Mouse (Mus musculus) frontal cortex, postnatal 25 days (tissue): Measurements from ENCODE around the gene Hoxa9.

Experiments
- DNase-seq, 2 experiments: peaks; one replicate each; pipeline ENCODE4 v3.0.0; 2022; ENCODE audit warnings: low spot score in 2 of 2

Gene Hoxa9

DNA sequence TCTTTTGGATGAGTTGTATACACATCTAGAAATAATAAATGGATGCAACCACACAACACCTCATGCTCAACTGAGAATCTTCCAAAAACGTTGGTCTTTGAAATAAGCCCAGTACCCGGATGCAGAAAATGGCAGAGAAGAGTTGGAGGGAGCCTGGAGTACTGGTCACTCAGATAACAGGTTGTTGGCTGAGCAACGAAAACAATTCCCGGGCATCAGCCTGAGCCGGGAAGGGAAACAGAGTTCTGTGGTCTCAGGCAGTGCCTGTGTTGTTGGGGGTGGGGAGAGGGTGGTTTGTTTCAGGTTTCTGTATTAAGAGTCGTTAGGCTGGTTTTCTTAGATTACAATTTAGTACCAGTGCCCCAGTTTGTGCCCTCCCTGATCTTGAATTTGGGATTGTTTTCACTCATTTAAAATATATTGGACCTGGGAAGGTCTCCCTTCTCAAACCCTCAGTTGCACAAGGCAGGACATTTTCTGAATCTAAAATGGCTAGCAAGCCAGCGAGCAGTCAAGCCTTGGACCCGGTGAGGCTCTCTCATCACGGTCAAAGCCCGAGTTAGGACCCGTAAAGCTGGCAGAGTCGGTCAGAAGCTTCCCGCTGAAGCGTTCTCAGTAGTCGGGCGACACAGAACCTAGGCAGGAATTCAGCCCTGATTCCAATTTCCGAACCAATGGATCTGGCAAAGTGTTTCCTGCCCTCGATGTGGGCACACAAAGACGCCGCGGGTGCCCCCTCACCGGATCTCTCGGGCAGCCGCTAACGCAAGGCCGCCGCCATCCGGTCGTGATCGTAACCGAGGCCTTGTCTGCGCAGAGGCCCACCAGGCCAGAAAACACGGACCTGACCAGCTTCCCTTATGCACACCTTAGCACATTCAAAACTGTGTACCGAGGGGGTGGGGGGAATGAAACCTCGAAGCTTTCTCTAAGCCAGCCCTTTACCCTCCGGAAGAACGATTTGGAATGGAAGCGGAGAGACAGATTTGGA is 2.1 kb downstream of the Hoxa9 start:
- DNase-seq: no peak

DNA sequence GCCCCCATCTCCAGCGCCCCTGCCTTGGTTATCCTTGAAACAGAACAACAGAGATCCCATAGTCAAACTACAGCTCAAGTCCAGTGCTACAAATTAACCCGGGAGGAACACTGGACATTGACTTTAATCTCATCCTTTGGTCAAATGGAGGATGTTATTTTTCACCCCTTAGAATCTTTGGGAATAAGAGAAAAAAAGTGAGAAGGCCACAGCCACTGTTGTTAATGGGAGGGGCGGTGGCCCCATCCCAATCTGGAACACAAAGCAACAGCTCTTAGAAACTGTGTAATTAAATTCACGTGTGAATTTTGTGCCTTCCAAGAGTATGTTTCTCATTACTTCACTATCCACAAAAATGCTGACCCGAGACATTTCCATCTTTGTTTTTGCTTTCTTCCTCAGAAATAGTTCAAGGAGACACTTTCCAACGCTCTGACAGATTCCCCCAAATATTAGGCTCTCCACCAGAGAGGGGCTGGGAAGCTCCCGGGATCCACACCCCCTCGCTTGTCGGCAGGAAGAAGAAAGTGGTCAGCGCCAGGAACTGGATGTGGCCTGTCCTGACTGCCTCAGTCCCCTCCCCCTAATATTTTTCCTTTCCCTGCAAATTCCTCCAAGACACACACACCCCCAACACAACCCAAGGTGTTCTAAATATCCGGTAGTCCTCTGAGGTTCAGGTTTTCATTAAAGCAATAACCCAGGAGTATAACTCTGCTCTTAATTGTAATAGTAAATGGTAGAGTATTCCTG is 3.2 kb downstream of the Hoxa9 start:
- no peak for DNase-seq

DNA sequence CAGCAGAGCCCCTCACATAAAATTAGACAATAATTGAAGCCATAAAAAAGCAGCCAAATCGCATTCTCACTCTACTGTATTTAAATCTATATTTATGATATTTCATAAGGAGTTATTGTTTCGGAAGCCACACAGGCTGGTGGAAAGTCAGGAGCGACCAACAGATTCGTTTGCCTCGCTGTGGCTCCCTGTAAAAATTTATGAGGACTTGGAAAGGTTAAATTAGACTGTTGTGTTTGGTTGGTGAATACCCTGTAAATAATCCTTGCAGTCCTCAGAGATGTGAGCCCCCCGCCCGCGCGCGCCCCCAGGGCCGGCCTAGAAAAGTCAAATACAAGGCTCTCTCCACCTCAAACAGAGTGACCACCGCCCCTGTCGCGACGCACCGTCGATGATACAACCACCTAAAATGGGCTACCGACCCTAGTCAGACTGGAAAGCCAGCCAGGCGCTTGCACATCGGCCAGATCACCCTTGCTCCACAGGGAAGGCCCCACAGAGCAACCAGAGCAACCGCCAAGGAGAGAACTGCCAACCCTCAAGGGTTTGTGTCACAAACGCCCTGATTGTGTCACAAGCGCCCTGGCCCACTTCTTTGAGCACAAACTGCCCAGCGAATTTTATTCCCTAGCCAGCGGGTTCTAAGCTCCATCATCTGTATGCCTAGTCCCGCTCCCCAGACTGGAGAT is 4.2 kb downstream of the Hoxa9 start:
- DNase-seq: no peak

DNA sequence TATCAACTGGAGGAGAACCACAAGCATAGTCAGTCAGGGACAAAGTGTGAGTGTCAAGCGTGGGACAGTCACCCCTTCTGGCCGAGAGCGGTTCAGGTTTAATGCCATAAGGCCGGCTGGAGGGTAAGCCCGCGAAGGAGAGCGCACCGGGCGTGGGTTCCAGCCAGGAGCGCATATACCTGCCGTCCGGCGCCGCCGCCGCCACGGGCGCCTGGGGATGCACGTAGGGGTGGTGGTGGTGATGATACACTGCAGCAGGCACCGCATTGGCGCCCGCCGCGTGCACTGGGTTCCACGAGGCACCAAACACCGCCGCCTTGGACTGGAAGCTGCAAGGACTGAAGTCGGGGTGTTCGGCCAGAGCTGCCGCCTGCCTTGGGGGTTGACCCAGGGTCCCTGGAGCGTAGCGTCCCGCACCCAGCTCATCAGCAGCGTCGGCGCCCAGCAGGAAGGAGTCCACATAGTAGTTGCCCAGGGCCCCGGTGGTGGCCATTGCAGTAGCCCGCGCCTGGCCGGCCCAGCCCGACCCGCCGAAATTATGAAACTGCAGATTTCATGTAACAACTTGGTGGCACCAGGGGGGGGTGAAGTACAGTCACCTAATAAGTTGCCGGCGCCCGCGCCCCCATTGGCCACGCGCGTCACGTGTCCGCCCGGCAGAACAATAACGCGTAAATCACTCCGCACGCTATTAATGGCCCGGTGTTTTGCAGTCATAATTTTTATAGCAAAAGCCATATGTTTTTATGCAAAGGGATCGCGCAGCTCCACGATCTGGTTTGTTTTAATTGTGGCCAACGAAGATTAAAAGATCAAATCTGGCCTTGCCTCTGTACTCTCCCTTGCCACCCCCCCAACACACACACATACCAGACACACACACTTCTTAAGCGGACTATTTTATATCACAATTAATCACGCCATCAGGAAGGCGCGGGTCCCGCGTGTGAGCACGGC is 5.0 kb downstream of the Hoxa9 start:
- no peak for DNase-seq

DNA sequence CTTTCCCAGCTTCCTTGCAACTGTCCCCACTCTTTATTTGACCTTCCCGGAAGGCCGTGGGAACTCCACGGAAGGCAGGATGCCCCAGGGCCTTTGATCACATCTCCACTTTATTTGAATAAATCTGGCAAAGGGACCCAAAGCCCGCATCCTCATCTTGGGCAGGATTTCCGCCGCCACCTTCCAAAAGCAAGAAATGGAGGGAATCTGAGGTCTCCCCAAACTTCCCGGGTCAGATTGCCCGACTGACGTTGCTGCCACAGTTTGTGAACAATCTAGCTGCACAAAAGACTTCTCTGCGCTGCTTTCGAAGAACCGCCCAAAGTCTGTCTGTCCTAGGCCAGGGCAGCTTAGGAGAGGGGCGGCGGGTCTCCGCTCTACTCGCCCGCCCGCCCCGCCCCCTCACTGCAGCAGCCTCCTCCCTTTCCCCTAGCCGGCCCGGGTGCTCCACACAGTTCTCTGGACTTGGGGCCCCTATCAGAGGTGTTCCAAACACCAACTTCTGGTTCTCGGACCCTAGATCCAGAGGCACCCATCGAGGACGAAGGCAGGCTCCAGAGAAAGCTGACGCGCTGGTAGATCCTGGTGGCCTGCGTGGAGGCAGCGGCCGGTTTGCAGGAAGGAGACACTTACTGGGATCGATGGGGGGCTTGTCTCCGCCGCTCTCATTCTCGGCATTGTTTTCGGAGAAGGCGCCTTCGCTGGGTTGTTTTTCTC is 5.8 kb downstream of the Hoxa9 start:
- no peak for DNase-seq

DNA sequence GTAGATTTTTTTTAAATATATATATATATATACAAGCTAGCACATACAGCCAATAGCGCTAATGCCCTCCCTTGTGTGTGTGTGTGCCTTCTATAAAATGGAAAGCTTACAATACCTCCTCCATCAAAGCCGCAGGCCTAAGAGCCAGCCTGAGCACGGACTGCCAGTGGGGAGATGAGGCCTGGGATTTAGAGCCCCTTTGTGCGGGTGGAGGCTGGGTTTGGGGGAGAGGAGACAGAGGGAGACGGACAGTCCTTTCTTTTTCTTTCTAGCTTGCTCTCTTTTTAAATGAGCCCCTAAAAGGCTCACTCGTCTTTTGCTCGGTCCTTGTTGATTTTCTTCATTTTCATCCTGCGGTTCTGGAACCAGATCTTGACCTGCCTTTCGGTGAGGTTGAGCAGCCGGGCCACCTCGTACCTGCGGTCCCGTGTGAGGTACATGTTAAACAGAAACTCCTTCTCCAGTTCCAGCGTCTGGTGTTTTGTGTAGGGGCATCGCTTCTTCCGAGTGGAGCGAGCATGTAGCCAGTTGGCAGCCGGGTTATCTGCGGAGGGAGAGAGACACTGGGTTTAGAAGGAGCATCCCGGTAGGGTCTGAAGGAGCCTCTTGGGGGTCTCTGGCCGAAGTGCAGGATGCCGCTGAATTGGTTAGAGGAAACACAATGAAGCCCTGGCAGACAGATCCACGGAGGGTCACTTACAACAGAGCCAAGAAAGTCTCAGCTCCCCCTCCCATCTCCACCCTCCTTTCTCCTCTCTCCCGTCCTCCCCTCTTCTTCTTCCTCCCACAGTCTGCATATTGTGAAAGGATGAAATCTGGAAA is 6.7 kb downstream of the Hoxa9 start:
- DNase-seq: no peak

DNA sequence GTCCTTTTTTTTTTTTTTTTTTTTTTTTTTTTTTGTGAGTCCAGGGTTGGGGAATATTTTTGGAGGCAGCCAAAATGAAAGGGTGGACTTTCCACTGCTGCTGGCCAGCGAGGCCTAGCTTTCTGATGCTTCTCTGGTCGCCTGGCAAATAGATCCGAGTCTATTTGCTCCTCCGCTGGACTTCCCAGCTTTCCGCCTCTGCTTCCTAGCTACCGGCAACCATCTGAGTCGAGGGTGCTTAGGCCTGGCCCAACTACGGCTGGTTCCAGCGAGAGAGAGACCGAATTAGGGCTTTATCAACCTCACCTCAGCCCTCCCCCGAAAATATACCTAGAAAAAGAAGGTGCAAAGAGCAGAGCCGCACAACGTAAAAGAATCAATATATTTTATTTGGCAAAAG is 8.2 kb downstream of the Hoxa9 start:
- no peak for DNase-seq

DNA sequence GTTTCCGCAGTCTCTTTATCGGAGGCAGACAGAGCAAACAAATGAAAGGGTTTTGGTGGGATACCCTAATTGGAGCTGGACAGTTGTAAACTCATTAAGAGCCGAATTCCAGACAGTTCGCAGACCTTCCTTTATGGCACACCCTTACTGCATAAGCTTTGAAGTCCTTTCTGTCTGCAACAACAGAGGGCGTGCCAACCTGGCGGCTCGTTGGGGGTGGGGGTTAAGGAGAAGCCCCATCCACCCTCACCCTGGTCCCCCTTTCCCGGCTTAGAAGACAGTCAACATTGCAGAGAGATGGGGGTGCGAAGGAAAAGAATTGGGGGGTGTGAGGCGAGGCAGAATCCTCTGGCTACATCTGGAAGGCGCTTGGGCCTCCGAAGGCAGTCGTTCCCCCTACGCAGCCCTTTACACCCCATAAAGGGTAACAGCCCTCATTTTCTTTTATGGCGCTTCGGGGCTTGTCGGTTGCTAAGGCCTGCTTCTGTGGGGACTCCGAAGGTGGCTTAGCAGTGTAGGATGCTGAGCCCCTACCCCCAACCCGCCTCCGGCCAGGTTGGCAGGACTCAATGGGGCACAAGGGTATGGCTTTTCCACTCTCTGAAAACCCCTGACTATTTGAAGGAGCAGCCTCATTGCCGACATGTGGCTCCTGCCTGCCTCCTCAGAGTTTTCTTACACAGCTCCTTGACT is 8.8 kb downstream of the Hoxa9 start:
- no peak for DNase-seq

DNA sequence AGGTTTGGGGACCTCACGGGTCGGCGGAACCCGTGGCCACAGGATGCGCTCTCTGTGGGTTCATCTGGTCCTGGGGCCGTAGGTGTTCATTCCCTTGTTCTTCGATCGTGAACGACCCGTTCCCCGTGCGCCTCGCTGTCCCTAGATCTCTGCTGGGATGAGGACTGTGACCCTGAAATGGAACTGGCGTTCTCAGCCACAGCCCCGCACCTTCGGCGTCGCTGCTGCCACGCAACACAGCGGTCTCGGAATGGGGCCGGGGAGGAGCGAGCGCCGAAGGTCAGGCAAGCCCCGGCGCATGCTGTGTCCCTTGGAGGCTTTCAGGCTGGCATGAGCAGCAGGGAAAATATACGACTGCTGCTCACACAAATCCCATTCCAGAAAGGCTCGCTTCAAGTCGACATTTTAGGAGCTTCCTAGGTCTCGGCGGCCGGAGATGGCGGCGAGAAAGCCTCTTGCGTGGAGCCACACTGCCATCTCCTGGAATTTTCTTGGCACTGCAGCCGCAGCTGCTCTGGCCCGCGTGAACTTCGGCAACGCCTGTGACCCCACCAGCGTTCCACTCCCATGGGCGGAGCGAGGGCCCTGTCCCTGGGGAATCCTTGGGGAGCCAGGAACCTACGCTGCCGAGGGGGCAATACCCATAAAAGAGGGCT is 9.4 kb downstream of the Hoxa9 start, which contains the start of gene Hoxa7:
TSS of gene Hoxa7 (minus strand) at position 518 of the 656 bp plus-strand sequence.
- DNase-seq: peak; percentile 66 to 67

DNA sequence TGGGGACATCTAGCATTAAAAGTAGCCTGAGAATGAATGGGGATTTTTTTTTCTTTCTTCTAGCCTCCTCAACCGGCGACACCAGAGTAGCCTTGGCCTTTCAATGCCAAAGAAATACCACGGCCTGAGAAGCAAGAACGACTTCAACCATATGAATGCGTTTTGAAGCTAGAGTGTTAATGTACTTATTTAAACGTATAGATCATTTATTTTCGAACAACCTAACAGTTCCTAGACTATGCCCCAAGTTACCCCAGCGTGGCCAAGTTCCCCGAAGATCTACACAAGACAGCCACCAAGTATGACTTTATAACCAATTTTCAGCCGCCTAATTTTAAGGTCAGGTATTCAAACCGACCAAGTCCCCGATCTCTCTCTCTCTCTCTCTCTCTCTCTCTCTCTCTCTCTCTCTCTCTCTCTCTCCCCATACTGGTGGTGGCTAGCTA is 10.0 kb downstream of the Hoxa9 start:
- DNase-seq: no peak

DNA sequence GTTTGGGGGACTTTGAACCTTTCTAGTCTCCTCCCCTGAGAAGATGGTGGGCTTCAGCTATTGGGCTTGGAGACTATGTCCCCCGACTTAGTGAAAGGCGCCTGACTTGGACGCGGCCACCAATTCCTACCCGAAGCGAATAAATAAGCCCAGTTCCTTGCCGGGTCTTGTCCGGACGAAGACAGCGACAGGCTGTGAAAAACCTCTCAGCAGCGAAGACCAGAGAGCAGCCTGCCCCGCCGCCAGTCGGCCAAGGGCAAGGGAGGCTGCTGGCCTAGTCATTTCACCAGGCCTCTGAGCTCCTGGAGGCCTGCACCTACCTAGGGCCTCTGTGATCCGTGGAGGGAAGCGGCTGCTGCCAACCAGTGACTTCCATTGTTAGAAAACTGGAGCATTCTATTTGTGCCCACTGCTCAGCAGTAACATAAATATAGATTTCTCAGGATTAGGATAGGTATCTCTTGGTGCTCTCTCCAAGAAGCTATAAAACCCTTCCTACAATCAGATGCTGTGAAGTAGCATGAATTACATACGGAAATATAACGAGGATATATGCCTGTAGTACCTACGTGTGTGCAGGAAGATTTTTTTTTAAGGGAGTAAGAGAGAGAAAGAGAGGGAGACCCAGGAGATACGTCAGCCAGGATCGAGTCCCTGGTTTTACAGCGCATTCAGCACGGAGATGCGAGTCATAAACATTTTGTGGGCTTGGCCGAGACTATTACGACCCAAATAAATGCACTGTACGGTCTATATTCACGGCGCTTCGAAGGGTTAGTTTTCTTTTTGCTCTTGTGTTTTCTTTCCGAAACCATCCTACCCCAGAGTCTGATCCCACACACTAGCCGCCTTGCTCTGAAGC is 10.7 kb downstream of the Hoxa9 start:
- DNase-seq: no peak

DNA sequence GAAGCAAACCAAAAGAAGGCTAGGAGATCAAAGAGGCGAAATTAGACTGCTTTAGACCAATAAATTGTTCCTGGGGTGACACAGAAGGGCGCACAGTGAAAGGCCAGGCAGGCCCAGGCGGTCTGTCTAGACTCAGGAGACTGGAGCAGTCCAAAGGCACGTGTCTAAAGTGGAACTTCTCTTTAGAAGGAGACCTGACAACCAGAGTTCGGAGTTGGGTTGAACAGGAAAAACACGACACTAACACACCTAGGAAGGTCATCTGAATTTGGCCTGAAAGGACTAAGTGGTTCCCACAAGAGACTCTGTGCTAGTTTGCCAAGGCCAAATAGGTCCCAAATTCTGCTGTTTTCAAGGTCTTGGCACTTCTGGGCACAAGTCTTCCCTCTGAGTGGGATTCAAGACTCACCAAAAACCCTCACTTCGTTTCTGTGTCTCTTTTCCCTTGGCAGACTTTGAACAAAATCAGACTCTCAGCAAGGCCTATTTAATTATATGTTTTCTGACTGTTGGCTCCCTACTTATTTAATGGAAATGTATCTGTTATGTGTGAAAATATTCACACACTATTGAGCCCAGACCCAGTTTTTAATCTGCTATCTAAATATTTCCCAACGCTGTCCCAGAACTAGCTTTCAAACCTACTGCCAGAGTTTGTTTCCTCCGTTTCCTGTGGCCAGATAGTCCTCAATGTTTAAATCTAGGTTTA is 11.5 kb downstream of the Hoxa9 start:
- DNase-seq: no peak

DNA sequence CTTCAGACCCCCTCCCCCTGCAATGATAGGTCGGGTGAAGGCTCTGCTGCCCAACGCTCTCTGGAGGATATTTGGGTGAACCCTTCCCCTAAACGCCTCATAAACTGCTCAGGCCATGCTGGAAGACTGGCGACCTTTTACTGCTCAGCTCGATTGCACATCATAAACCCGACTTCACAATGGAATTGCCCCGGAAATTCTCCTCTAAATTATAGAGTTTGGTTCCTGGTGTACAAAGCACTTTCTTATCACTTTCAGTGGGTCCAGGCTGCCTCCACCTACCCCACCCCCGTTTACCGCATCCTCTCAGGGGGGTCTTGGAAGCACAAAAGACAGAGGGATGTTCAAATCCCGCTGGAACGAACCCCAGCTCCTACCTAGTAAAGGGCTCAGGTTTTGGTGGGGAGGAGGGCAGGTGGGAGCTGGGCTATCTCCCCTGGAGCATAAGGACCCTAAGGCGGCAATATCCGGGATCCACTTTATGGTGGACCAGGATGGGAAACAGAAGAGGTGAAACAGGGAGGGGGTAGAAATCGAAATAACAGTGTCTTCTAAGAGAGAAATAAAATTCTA is 12.2 kb downstream of the Hoxa9 start:
- DNase-seq: no peak

DNA sequence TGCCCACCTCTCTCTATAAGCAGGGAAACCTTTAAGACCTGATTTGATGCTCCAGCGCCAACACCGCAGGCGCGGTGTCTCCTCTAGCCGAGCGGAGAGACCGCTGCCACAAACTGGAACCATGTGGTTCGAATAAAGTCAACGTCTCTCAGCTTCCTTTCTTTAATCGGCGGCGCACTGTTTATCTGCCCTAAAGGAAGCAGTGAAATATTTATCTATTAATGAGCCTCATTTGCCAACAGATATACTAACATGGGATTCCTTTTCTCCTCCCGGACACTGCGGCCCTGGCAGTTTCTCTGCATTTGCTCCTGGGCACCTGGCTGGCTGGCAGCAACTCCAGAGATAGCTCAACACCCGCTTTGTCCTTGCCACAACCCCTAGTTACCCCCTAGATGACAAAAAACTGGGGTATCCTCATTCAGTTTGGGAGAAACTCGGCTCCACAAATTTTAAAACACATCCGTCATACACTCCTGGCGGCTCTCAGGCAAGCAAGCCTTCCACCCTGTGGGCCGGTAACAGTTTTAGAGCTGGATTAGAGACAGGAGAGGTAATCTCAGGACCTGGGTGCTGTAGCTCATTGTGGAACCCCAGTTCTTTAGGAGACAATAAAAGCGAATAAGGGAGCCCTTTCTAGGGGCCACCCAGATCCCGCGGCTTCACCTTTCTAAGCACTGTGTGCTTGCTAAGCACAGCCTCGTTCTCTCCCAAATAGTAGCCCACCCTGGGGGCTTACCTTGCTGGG is 12.8 kb downstream of the Hoxa9 start:
- DNase-seq: no peak

DNA sequence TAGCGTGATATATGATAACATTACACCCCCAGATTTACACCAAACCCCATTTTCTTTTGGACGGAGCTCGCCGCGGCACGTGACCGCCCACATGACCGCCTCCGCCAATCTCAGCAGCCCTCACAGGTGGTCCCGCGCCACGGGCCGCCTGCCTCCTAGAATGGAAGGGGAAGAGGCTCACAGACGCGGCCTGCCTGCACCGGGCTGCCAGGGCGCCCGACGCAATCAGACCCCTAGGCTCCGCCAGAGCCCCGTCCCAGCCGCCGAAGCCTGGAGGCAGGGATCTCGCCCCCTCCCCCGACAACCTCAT is 13.5 kb downstream of the Hoxa9 start:
- DNase-seq: no peak
